Mouse (Mus musculus): ENCODE data around the gene Fahd2a.

DNA sequence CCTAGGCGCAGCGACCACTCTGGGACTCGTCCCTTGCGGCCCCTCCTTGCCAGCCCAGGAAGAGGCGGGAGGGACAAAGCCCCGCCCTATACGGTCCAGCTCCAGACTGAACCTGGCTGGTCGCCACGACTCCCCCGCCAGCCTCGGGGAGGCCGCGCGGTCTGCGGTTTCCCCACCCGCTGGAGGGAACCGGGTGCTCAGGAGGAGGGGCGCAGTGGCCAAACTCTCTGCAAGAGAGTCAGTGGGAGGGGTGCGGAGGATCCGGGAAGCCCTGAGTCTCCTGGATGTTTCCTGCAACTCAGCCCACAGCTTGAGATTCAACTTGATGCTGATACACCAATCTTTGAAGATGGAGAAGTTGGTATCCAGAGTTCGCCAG, 38.2 kb upstream of the Fahd2a start:
- TF ChIP-seq USF1 (IDR thresholded peaks at IDR 0.05; ENCODE audit: low read depth) (no peak), TCF12 (IDR thresholded peaks at IDR 0.05; ENCODE audit: insufficient read depth, poor library complexity, severe bottlenecking) (no peak), POLR2A (IDR thresholded peaks at IDR 0.05; ENCODE audit: insufficient read length, low read depth) (no peak), MYOD1 (IDR thresholded peaks at IDR 0.05; ENCODE audit: control insufficient read depth in 1 of 3, insufficient read length in 2 of 3, low read depth in 2 of 3) (no peak), MAX (IDR thresholded peaks at IDR 0.05; ENCODE audit: low read depth) (no peak), POLR2AphosphoS2 (IDR thresholded peaks at IDR 0.05; ENCODE audit: insufficient read length, low read depth) (no peak), CEBPB (IDR thresholded peaks at IDR 0.05; ENCODE audit: insufficient read depth, poor library complexity, severe bottlenecking) (no peak), E2F4 (IDR thresholded peaks at IDR 0.05; ENCODE audit: insufficient read depth) (no peak)

All from myocyte (in vitro differentiated cells).